Mouse (Mus musculus) B cell, adult 2 months (primary cell): ENCODE measurements around the gene Rbfox2.

Source experiments
- DNase-seq, 2 experiments: peaks; one replicate each; pipeline ENCODE4 v3.0.0; 2022

Gene Rbfox2

DNA sequence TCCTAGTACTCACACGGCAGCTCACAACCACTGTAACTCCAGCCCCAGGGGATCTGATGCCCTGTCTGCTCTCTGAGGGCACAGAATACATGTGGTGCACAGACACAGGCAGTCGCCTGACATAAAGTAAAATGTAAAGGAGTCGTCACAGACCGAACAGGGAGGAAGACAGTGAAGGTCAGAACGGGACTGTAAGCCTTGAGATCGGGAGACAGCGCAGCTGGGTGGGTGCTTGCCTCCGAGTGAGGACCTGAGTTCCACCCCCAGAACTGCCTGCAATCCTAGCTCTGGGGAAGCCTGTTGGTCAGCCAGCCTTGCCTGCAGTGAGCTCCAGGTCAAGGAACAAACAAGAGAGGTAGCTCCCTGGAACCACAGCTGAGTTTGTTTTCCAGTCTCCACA, 177.7 kb downstream of the Rbfox2 start:
- DNase-seq: no peak

DNA sequence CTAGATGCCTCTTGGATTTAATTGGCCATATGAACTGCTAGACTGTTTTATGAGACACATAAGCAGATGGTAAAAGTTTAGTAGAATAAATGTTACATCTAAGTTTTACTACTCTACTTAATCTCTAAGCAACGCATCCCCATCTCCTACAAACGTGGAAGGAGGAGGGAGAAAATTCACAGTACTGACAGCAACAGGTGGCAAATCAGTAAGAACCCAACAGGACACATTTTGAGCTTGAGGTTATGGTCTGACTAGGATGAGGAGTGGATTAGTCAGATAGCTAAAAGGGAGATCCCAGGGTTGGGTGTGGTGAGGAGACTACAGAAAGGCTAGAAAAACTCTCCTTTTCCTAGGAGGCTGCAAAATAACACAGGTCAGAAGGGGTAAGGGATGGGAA, 179.1 kb downstream of the Rbfox2 start:
- no peak for DNase-seq

DNA sequence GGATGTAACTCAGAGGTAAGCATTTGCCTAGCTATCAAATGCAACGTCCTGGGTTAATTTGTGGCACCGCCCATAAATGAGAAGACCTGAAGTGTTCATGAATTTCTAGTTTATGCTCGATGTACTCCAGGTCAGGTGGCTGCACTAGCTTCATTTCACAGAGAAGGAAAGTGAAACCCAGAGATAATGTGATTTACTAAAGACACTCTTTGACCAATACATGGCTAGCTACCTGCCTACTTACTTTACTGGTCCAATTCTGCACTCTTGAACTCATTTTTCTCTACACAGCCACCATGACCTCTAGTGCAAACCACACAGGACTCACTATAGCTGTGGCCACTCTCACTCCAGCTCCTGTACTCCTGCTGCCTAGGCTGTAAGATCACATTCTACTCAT, 180.1 kb downstream of the Rbfox2 start:
- no peak for DNase-seq

DNA sequence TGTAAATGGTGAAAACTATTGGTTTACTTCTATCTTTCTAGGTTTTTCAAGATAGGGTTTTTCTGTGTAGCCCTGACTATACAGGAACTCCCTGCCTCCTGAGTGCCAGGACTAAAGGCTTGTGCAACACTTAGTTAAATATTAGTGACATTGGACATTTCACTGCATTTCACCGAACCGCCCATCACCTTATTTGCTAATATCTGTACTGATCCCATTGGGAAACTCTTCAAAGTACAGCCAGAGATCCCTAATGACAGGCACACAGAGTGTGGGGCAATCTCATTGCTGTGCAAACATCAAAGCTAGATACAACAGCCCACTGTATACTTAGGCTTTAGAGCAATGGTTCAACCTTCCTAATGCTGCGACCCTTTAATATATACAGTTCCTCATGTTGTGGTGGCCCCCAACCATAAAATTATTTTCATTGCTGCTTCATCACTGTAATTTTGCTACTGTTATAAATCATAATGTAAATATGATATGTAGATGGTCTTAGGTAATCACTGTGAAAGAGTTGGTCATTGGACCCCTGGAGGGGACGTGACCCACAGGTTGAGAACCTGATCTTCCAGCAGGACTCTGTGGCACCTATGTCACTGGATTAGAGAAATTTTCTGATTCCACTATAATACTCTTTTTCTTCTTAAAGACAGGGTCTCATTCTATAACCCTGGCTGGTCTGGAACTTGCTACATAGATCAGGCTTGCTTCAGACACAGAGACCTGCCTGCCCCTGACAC, 182.3 kb downstream of the Rbfox2 start:
- no peak for DNase-seq

DNA sequence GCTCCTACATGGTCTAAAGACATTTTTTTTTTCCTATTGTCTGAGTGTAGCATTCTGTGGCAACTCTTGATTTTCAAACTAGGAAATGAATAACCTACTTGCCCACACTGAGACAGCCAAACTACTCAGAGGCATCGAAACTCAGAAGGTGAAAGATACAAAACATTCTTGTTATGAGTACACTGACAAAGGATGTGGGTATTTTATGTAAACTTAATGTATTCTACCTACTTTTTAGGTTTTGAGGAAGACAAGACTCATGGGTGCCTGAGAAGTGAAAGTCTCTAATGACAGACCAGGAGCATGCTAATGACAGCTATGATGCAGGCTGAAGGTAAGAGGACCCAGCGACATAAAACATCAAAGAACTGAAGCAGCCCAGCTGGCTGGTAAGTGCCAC, 184.0 kb downstream of the Rbfox2 start:
- no peak for DNase-seq

DNA sequence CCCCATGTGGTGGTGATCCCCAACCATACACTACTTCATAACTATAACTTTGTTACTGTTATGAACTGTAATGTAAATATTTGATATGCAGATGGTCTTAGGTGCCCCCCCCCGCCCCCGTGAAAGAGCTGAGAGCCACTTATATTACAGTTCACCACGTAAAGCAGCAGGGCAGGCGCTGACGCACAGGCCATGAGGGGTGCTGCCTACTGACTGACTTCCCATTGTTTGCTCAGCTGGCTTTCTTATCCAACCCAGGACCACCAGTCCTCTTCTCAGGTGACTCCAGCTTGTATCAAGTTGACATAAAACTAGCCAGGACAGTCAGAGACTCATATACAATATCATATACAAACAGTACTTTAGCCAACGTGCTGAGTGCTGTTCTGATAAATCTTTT, 184.6 kb downstream of the Rbfox2 start:
- DNase-seq: no peak

DNA sequence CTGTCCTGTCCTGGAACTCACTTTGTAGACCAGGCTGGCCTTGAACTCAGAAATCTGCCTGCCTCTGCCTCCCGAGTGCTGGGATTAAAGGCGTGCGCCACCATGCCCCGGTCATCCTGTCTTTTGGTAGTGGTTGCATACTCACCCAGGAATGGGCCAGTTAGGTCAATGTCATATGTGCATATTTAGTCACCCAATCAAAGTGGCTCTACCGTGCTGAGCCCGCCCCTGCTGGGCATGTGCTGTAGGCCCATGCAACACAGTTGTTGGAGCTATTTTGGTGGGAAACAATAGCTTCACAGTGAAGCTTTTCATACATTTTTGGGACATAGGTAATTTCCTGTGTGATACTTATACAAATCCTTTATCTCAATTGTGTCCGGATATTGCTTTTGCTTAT, 187.1 kb downstream of the Rbfox2 start:
- no peak for DNase-seq

DNA sequence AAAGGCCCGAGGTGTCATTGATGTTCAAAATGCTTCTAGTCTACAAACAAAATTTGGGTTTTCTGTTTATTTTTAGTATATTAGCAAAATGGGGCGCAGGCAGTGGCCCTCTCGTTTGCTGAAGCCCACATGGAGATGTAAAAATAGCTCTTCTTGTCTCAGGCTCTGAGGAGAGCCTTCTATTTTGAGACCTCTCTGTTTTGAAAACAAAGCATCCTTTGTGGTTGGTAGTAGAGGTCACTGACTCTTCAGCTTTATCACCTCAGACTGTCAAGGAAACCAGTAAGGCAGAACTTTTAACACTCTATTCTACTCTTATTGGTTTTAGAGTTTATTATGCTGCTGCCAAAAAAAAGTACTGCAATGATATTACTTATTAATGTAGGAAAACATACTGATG, 189.6 kb downstream of the Rbfox2 start:
- no peak for DNase-seq

DNA sequence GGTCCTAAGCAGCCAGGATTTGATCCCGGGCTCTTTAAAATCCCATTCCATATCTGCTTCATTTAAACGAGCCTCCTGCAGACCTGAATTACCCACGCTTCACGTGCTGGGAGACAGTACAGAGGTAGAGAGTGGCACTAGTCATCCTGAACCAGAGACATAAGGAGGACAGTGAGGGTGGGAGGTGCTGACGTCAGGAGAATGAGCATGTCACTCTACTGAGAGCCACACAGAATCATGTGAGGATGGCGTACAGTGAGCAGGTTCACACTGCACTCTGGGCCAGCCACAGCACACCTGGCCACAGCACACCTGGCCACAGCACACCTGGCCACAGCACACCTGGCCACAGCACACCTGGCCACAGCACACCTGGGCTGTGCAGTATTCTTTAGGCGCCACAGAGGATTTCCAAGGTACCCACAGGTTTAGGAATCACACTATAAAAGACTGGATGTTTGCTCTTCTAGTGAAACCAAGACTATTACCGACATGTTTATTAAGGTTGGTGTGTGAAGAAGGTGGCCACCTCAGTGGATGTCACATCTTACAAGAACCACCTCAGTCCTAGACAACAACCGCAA, 190.6 kb downstream of the Rbfox2 start:
- no peak for DNase-seq

DNA sequence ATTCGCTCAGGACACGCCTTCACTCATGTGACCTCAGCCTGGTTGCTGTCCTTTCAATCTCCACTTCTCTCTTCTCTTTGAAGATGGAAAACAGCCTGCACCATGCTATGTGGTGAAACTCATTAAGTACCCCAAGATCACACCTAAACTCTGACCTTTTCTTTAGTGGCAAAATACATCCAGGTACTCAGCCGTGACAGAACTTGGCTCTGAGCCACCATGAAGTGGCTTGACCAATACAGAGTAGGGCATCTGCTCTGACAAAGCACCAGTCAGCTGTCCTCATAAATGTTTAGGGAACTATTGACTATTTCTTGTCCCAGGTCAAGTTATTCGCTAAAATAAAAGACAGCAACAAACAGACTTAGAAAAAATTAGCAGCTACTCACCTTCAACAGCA, 191.3 kb downstream of the Rbfox2 start:
- DNase-seq: no peak

DNA sequence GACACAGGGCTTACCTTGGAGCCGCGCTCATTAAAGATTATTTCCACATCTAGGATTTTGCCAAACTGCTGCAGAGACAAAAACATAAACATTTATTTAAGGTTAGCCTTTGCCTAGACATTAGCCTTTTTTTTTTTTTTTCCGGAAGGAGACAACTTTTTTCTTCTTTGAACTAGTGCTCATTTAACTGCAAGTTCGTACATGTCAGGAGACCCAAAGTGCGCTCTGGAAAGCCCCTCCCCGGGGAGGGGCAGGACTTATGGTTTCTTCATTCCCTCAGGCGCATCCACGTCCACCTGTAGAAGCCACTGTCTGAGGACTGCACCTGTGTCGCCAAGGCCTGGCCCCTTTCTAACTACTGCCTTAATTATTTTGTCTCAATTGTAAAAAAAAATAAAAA, 193.2 kb downstream of the Rbfox2 start:
- DNase-seq: no peak

DNA sequence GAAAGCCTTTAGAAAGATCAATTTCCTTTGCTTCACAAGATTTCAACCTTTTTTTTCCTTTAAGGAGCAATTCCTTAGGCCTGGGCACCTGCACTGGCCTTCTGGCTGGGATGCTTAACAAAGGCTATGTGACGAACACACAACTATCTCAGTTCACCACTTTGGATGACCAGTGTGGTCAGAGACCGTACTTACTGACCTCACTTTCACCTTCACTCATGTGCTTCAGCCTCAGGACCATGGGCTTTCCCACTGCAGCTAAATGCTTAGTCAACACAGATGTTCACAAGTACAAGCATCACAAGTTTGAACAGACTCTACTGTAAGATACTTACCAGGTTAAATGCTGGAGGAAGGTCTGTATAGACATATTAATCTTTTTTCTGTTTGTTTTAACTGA, 194.4 kb downstream of the Rbfox2 start:
- DNase-seq: no peak

DNA sequence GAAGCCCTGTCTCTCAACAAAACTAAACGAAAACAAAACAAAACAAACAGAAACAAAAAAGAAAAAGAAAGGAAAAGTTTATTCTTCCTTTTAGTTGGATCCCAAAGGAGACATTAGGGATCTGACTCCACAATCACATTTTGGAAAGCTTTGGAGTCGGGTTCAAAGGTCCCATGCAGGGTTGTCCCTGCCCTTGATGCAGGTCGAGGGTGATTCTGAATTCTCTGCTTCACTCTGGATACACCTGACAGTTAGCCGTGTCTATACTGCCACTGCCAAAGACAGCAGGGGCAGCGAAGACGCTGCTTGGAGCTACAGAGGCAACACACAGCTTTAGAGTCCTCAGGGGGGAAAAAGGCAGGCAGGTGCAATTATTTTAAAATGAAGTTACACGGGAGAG, 194.9 kb downstream of the Rbfox2 start:
- DNase-seq: no peak

DNA sequence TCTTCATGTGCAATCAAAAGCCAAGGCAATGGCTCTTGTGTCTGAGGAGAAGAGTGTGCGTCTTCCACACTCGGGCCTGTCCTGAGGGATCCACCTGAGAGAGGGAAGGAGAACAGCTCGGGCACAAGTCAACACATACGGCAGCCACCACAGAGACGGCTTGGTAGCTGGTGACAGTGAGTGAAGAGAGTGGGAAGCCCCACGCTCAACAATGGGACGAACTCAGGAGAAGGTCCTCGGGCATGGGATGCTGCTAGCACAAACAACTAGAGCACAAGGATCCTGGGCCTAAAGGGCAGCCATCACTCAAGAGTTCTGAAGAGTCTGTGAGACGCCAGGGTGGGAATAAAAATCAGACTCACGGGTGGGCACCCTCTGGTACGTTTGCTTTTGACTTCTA, 196.4 kb downstream of the Rbfox2 start:
- no peak for DNase-seq

DNA sequence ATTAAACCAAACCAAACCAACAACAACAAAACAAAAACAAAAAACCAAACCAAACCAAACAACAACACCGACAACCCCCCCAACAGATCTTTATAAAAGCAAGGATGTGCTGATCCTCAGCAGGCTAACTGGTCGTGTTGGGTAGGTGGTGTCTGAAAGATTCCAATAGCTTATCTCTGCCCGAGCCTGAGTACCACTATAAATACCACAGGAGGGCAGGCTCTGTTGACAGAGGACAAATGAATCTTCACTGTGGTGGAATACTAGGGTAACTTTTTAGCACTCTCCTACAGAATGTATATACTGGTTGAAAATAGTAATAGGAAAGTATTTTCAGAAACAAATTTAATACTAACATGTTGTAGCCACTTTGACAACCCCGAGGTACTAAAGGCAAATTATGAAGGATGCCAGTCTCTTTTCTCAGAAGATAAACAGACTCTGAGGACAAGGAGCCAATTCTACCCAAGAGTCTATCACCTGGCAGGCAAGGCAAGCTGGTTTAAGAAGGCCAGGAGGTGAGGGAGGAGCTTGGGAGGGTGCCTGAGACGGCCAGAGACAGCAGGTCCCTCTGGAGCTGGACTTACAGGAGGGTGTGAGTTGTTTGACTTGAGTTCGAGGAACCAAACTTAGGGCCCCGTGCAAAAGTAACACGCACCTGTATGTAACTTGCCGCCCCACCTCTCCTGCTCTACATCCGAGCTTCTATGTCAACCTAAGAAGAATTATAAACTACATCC, 199.5 kb downstream of the Rbfox2 start:
- no peak for DNase-seq

DNA sequence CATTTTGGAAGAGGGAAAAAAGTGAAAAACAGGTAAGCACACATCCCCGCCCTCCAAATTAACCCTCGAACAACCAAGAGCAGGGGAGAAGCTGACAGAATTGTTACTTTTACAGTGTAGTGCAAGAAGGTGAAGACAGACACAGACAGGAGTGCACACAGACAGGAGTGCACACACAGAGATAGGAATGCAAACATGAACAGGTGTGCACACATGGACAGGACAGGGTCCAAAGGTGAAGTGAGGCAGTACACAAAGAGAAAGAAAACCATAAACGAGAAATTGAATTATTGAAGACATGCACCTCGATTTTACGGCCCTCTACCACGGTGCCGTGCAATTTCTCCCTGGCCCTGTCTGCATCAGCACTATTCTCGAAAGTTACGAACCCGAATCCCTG, 201.5 kb downstream of the Rbfox2 start:
- DNase-seq: no peak

DNA sequence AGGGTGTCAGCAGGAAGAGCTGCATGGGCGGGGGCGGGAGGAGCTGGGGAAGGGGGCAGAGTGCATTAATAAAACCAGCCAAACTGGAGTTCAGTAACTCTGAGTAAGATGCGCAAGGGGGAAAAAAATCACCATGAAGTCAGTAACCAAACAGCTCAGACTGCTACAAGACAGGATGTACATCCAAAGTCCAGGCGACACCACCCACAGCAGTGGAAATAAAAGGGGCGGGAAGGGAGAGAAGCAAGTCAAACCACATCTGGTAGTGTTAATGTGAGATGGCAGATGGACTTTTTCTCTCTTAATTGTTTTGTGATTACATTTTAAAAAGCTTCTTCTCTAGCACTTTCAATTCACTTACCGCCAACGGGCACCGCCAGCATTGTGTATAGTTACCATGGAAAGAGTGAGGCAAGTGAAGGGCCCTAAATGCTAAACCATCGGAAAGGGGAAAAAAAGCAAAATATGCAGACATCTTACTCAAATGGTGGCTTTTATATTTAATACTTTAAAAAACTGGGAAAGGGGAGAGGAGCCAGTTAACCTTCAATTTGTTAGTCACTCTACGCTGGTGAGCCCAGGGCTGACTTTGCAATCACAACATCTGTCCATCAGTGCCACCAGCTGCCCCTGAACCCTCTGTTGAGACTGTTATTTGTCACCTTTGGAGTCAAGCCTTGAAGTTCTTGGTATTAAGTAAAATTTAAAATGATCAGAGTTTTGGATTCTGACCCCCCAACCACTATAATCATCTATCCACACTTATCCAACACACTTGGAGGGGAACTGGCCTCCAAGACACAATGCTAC, 202.2 kb downstream of the Rbfox2 start:
- no peak for DNase-seq

DNA sequence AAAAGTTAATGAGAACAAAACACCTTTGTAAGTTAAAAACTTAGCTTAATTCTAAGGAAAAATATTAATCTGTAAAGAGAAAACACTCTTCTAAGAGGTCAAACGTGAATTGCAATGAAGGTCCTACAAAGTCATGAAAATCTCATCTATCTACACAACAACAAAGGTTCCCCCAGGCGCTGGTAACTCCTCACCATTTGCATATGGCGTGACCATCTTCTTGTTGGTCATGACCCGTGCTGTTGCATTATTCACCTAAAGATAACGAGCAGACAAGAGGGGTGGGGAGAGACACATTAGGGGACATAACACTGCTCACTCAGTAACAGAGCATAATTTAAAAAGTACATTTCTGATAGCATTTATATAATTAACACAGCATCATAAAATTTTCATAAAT, 204.1 kb downstream of the Rbfox2 start:
- no peak for DNase-seq

DNA sequence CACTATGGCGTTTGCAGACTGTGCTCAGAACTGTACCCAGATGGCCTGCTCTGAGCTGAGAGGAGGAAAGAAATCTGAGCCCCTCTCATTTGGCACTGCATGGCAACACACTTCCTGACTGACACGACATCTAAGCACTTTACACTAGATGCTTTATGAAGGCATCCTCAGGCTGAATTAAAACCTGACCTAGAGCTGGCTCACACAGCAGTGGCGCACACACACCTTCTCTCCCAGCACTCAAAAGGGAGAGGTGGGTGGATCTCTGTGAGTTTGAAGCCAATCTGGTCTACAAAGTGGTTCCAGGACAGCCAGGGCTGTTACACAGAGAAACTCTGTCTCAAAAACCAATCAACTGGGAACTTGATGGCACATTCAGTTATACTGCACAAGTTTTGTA, 207.0 kb downstream of the Rbfox2 start:
- no peak for DNase-seq

DNA sequence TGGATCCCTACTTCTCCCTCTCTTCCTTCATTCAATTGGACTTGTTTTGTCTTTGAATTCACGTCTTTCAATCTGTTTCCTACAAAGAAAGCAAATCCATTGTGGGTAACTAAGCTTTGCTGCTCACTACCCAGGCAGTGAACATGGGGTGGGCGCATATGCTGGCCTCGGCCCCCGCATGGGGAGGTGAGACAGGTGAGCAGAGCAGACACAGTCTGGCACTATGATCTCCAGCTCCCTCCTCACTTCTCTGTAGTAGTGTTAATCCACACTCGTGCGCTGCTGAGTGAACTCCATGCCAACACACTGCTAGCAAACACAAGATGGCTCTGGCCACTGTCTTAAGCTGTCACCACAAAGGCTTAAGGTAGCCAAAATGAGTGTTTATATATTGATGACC, 209.4 kb downstream of the Rbfox2 start:
- no peak for DNase-seq

DNA sequence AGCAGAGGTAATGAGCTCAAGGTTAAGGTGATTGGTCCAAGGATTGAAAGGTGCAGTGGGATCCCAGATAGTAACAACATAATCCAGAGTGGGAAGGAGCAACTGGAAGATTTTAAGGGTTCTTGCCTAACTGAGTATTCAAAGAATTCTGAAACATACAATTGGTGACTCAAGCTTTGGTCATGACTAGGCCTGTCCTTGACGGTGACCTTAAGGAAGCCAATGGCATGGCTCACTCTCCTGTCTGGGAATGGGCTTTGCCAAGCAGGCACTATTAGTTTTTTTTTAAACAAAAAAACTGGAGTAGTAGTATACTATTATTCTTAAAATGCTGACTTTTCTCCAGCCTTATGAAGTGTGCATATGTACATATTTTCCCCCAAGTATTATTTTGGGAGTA, 211.6 kb downstream of the Rbfox2 start:
- no peak for DNase-seq

DNA sequence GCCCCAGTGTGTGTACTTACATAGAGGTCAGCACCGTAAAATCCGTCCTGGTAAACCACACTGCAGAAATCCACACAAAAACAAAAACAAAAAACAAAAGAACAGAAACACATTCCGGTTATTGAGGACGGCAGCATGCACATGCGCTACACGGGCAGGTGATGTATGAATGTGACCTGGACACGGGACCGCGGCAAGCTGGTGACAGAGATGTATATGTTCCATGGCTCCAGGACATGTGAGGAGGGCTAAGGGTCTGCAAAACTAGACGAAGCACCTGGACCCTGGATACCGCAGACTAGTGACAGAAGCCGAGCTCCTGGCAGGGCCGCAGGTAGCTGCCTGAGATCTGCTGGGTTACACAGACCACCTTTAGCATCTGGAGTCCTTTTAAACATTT, 212.4 kb downstream of the Rbfox2 start:
- no peak for DNase-seq

DNA sequence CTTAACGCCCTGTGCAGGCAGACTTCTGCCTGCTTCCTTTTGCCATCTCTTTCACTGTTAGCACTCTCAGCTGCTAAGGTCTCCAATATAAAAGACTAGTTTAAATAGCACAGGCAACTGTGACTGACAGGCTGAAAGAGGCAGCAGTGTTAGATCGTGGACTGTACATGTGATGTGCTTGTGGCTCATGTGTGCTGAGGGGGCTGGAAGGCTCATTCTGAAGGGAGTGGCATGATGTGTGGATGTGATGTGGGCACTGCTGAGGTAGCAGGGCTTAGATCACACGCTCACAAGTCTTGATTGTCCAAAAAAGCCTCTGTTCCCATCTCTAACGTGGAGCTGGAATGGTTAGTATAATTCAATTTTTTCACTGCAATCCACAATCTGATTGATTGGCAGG, 215.4 kb downstream of the Rbfox2 start:
- DNase-seq: no peak

DNA sequence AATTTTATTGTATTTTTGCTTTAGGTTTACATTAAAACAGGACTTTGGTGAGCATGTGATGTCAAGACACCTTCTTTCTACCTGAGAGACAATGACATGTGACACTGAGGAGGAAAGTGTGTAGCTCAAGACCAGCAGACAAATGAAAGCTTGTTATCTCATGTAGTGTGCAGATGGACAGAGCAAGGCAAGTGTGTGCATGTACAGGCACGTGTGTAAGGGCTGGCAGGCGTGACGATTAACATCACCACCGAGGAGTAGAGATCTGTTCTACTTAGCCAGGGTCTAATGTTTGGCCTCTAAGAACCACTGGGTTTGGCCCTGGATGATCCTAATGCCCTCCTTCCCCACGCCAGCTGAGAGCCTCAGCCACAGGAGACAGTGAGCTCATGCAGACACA, 216.3 kb downstream of the Rbfox2 start:
- no peak for DNase-seq
